Mouse (Mus musculus) adrenal gland, adult 18-20 months (tissue): ENCODE data around the gene Raver1. TPM values are rescaled to one million over a fixed set of nuclear protein-coding genes. Genes with fewer than 3 reads are reported as not detected.

Experiments used
- DNase-seq, 2 experiments: peaks; one replicate each; pipeline ENCODE4 v3.0.0; 2021 to 2022; ENCODE audit warnings: low spot score in 2 of 2
- total RNA-seq, 2 experiments: library from RNA; stranded (reverse); gene quantifications; 1 replicate in 1 of 2; 2 replicates in 1 of 2; pipeline ENCODE4 v1.2.3; 2021

Raver1 gene
- total RNA-seq, 2 experiments from 2014 or later, result 42.9 to 47.1 TPM

- DNase-seq, result no peak
Observed at GRCm38 (mm10) chr9:21107607-21108237, 15.9 kb upstream of the Raver1 start.

DNA sequence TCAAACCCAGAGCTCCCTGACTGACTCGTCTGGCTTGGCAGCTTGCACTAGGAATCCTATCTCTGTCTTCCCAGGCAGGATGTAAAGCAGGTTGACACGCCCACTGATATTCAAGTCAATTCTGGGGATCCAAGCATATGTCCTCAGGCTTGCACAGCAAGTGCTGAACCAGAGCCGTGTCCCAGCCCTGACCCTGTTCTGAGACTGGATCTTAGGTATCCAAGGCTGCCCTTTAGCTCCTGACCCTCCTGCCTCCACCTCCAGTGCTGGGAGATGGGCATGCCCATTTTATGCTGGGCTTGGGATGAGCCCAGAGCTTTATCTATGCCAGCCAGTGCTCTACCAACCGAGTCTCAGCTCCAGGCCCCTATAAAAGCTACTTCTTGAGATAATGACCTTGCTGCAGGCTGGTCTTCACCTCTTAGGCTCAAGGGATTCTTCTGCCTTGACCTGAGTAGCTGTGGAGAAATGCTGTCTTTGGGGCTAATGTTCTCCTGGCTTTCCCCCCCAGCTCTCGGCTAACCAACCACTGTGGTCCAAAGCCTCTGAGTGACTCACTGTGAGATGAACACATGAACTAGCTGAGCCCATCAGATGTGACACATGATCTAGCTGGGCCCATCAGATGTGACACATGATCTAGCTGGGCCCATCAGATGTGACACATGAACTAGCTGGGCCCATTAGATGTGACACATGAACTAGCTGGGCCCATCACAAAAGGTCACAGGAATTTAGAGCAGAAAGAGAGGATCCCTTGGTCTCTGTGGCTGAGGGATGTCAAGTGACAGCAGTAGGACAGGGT lies 14.2 kb upstream of the Raver1 start:
- no peak for DNase-seq

GRCm38 (mm10) chr9:21104814-21105213 lies 13.0 kb upstream of the Raver1 start:
- DNase-seq, result no peak

DNA sequence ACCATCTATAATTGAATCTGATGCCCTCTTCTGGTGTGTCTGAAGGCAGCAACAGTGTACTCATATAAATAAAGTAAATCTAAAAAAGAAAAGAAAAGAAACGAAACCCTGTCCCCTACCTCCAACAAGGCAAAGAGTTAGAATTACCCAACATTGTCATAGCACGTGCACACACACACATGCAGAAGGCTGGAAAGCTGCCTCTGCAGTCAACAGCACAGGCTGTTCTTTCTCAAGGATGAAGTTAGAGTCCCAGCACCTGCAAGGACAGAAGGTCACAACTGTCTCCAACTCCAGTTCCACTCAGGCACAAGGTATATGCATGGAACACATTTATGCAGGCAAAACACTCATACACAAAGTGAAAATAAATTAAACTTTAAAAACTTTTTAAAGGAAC lies 10.3 kb upstream of the Raver1 start:
- DNase-seq, result no peak

- DNase-seq, result no peak
Observed at GRCm38 (mm10) chr9:21100447-21101161, 8.8 kb upstream of the Raver1 start.

- no peak for DNase-seq
Observed at GRCm38 (mm10) chr9:21097793-21098192, 6.0 kb upstream of the Raver1 start.

DNA sequence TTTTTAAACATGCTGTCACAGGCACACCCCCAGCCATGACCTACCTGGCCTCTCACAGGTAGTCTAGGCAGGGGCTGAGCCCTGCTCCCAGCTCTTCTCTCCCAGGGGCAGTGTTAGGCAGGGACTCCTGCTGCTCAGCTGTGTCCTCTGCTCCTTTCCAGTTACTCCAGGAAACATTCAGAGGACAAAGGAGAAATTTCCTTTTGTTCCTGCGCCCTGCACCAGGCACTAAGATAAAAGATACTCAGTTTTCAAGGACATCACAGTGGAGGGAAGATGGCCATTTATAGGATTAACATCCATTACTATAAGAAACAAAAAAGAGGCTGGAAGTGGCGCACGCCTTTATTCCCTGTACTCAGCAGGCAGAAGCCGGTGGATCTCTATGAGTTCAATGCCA lies 4.2 kb upstream of the Raver1 start:
- no peak for DNase-seq

DNA sequence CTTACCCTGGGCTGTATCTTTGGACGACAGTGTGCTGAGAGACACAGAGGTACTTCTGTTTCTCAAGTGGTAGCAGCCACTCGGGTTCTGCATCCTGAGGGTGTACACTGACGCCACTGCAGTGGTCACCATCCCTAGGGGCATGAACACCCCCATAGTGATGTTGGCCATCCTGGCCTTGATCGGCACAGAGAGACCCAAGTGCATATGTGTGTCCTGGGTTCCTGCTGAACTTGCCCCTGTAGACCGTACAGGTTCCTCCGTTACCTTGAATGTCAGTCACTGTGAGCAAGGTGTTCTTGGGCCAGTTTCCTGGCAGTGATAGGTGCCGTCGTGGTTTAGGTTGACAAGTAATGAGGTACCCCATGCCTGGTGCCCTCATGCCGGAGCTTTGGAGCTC lies 1.6 kb upstream of the Raver1 start:
- DNase-seq, result no peak

DNA sequence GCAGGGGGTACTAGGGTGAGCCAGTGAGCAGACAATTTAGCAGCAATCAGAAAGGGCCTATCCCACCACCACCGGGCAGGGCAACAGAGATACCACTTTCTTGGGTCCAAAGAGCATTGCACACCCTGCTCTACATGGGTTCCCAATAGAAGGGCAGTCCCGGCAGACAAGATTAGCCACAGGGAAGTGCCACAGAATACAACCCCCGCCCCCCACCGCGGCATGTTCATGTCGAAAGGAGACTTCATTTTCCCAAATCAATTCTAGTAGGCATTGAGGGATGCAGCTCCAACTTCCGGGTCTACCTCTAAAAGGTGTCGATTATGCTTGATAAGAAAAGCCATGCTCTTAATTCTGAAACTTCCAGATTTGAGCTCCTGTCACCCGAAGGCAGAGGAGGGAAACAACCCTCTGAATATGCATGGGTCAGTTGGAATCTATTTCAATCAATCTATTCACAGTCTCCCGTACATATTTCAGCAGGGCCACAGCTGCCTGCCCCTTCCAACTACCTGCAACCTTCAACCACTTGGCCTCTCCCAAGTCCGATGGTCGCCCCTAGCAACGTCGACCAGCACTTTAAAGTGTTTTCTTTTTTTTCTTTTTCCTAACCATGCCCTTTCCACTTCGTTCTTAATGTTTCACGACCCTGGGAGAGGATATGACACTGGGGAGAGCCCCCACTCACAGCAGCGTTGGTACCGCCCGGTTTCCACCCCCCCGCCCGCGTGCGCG lies 669 bp downstream of the Raver1 start:
- DNase-seq, result no peak

DNA sequence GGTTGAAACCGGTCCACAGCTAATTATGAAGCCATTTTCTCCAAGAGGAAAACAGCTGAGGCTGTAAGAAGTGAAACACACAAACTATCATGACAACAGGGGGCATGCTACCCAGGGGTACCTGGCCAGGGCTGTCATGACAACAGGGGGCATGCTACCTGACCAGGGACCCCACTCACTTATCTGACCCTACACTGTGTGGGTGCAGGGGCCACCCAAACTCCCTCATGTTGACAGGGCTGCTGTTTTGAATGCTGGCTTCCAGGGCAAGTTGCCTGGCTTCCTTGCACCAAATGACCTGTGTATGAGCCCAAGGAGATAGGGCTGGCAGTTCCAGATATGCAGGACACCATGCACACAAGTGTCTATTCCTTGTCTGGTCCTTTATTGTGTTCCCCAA lies 1.3 kb downstream of the Raver1 start:
- no peak for DNase-seq

- DNase-seq, result no peak
Observed at GRCm38 (mm10) chr9:21083324-21083723, 8.5 kb downstream of the Raver1 start.

- no peak for DNase-seq
Observed at GRCm38 (mm10) chr9:21081127-21081526, 10.7 kb downstream of the Raver1 start.

DNA sequence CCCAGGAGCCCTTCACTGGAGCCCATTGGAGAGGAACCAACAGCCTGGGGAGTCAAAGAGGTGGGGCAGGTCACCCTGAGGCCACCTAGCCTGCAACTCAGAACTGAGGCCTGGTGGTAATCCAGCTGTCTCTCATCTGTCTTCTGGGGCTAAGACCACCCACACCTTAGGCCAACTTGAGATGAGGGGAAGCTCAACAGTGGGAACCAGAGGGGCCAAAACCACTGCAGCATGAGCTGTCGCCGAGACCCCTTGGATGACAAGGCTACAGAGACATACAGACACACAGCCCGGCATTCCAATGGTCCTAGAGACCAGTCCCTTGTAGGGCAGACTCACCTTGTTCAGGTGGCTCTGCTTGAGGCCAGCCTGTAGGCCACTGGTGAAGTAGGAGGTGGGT lies 16.2 kb downstream of the Raver1 start:
- no peak for DNase-seq

DNA sequence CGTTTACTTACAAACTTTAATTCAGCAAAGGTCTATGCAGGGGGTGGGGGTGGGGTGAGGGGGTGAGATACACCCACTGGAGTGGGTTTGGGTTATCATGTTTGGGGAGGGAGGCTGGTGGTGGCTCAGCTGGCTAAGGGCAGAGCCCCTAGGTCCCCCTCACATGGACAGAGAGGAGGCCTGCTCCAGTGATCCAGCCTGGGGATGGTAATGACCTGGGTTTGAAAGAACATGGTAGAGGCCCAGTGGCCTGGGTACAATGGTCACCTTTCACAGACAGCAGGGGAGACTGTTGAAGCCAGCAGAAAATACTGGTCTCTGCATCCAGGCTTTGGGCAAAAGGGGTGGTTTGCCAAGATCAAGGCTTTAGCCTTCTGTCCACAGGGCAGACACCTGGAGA lies 17.6 kb downstream of the Raver1 start:
- DNase-seq, result no peak

GRCm38 (mm10) chr9:21073044-21073840 lies 18.6 kb downstream of the Raver1 start, which contains the start of the genes Gm49373 and Fdx1l:
Gene Gm49373, minus strand, starts transcription at chr9:21073096.
Gene Fdx1l, minus strand, starts transcription at chr9:21073614.
- DNase-seq, result peak; percentile 82 to 84

DNA sequence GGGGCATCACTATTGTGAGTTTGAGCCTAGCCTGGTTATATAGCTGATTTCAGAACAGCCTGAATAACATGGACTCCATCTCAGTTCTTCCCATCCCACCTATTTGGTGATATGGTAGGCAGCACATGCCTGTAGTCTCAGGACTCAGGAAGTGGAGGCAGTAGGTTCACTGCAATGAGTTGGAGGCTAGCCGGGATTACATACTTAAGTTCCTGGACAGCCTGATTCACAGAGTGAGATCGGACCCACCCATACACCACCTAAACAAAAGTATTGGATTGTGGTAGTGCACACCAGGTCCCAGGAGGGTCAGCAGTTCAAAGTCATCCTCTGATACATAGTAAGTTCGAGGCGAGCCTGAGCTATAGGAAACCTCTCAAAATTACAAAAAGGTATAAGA lies 19.2 kb downstream of the Raver1 start:
- no peak for DNase-seq

DNA sequence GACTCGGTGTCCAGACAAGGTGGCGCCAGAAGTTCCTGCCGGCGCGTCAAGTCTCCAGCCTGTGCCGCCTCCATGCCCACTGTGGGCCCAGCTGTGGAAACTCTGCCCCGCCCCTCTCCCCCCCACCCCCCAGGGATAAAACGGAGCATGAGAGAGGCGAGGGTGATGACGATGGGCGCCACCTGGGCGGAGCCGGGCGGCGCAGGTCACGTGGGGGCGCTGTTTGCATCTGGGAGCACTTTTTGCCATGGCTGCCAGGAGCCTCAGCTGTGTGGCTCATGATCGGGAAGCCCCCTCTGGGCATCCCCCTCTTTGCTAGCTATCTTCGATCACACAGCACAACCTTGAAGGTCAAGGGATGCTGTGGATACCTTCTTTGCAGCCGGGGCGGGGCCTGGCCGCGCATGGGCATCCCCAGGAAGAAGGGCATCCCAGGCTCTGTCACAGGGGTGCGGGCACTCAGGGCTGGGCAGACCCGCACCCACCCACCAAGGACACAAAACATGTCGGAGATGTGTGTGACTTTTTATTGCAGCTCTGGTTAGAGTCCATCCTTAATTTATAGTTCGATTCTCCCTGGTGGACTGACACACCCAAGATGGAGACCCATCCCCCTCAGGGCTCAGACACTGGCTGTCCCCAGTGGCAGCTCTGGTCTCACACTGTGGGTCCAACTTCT lies 24.7 kb downstream of the Raver1 start, which contains the start of gene Zglp1:
Gene Zglp1, minus strand, starts transcription at position 88 of the 679 bp plus-strand sequence.
- no peak for DNase-seq

DNA sequence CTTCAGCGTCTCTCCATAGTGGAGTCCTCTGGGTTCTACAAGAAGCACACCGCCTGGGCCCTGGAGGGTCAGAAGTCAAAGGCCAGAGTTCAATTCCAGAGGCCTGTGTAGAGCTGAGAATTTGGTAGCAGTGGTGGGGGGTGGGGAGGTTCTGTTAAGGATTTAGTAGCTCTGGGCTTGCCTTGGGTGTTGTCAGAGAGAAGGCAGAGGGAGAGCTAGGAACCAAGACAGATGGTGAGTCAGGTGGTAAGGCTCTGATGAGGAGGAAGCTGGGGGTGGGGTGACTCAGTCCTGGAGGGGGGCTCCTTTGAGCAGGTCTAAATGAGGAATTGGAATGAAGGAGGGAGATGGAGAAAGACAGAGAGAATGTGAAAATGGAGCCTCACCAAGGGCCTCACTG lies 28.9 kb downstream of the Raver1 start:
- no peak for DNase-seq

GRCm38 (mm10) chr9:21051578-21051977 lies 40.2 kb downstream of the Raver1 start:
- DNase-seq, result no peak

GRCm38 (mm10) chr9:21045235-21045634 lies 46.6 kb downstream of the Raver1 start:
- DNase-seq, result no peak
